Mouse (Mus musculus): ENCODE results near the gene Tbc1d8.

GRCm38 (mm10) chr1:39373378-39373777, 105.2 kb downstream of the Tbc1d8 start:
- TF ChIP-seq CTCF (IDR thresholded peaks at IDR 0.05; ENCODE audit: low read depth, low read length) (no peak), POLR2A (IDR thresholded peaks at IDR 0.05; ENCODE audit: extremely low read depth, insufficient read depth, low read length) (no peak)

Data from liver, adult 2 months (tissue).